Mouse (Mus musculus): ENCODE results near the gene Bcl2.

DNA sequence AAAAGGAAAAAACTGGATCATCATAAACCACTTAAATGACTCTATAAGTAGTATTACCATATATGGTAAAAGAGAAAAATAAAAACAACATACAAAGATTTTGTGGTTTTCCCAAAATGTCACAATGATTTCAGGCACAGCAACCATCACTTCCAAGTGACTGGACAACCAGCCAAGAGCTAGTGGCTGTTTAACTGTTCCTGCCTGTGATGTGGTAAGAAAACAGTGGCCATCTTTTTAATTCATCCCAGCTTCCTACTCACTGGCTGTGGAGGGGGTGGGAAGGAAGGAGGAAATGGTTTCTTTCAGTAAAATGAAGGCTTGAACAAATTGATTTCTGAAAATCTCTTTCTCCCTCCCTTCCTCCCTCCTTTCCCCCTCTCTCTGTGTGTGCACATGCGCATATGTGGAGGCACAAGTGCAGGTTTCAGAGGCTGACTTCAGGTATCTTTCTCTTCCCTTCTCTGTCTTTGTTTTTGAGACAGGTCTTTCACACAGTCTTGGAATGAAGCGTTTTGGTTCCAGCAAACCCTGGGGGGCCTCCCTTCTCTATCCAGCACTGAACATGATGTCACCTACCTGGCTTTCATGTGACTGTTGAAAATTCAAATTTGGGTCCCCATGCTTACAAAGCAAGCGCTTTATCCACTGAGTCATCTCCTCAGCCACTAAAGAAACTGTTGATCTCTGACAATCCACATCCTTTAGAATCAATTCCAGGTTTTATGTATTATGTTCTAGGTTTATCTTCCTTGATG lies 93.7 kb downstream of the Bcl2 start:
- TF ChIP-seq POLR2AphosphoS2 (IDR thresholded peaks at IDR 0.05; ENCODE audit: low read length), result no peak
- no peak for TF ChIP-seq RCOR1 (IDR thresholded peaks at IDR 0.05; ENCODE audit: low read depth, low read length)
- TF ChIP-seq USF2 (IDR thresholded peaks at IDR 0.05; ENCODE audit: borderline replicate concordance in 1 of 2, insufficient read depth in 1 of 2, low read depth in 1 of 2, low read length in 2 of 2), result no peak
- no peak for TF ChIP-seq POLR2A (IDR thresholded peaks at IDR 0.05; ENCODE audit: control insufficient read depth in 1 of 2, insufficient read depth in 1 of 2, low read depth in 1 of 2, low read length in 2 of 2, poor library complexity in 1 of 2)
- TF ChIP-seq CTCF (IDR thresholded peaks at IDR 0.05 in 2 of 3, conservative IDR thresholded peaks at IDR 0.05 in 1 of 3; ENCODE audit: control insufficient read depth in 1 of 3, insufficient read depth in 1 of 3, low read depth in 2 of 3, low read length in 3 of 3, poor library complexity in 1 of 3, severe bottlenecking in 1 of 3), result no peak
- no peak for TF ChIP-seq BHLHE40 (IDR thresholded peaks at IDR 0.05; ENCODE audit: borderline replicate concordance, low read depth, low read length)
- TF ChIP-seq TAL1 (IDR thresholded peaks at IDR 0.05; ENCODE audit: low read length), result no peak
- no peak for TF ChIP-seq EP300 (IDR thresholded peaks at IDR 0.05; ENCODE audit: low read depth in 1 of 2, low read length in 2 of 2)
- no peak for TF ChIP-seq JUND (IDR thresholded peaks at IDR 0.05; ENCODE audit: low read depth, low read length)
- TF ChIP-seq ELF1 (IDR thresholded peaks at IDR 0.05; ENCODE audit: low read depth, low read length), result no peak
- no peak for TF ChIP-seq CHD2 (IDR thresholded peaks at IDR 0.05; ENCODE audit: low read length)
- TF ChIP-seq ZC3H11A (IDR thresholded peaks at IDR 0.05; ENCODE audit: low read depth, low read length), result no peak
- no peak for TF ChIP-seq MXI1 (IDR thresholded peaks at IDR 0.05; ENCODE audit: low read depth, low read length)
